Mouse (Mus musculus) CH12.LX (cell line): ENCODE data around the gene Cd3g. TPM values are rescaled to one million over a fixed set of nuclear protein-coding genes. Genes with fewer than 3 reads are reported as not detected.

Experiments
- DNase-seq: peaks from one replicate; pipeline ENCODE4 v3.0.0-alpha.2; 2013; ENCODE audit errors: extremely low read depth
- H3K27ac ChIP-seq: 2 replicates; pipeline ENCODE4 v1.5.1; 2012; ENCODE audit warnings: low read depth, mild to moderate bottlenecking, control low read depth, moderate library complexity; ENCODE audit not compliant: insufficient read depth
- H3K27me3 ChIP-seq: replicated peaks from 2 replicates; pipeline ENCODE3; 2012; ENCODE audit warnings: inconsistent platforms
- H3K36me3 ChIP-seq, 2 experiments: replicated peaks in 1 of 2; 2 replicates each; pipeline versions ENCODE3 to v1.6.1; 2012; ENCODE audit warnings: inconsistent platforms in 1 of 2, low read length in 1 of 2, mild to moderate bottlenecking in 1 of 2, mixed read lengths in 1 of 2, moderate library complexity in 1 of 2; ENCODE audit not compliant: control insufficient read depth in 1 of 2, insufficient read depth in 1 of 2
- H3K4me1 ChIP-seq, 2 experiments: 2 replicates each; pipeline ENCODE4 v1.6.1; 2012; ENCODE audit warnings: inconsistent platforms in 1 of 2, moderate library complexity in 1 of 2; ENCODE audit not compliant: insufficient read depth in 2 of 2, control insufficient read depth in 1 of 2
- H3K4me2 ChIP-seq: 2 replicates; pipeline ENCODE4 v1.6.1; 2012; ENCODE audit warnings: low read depth, mild to moderate bottlenecking, control low read depth; ENCODE audit not compliant: poor library complexity, insufficient read depth, severe bottlenecking
- H3K4me3 ChIP-seq, 3 experiments: fragments of 150-350 bp in 1 of 3; sonication (generic) in 1 of 3; replicated peaks in 1 of 3; 2 replicates each; pipeline versions ENCODE3 to v1.5.1; 2011 to 2012; ENCODE audit warnings: low read depth in 2 of 3, low read length in 2 of 3, mild to moderate bottlenecking in 2 of 3, moderate library complexity in 2 of 3, control low read depth in 1 of 3, improper control_type of control experiment in 1 of 3, inconsistent platforms in 1 of 3, mixed read lengths in 1 of 3; ENCODE audit not compliant: poor library complexity in 1 of 3
- H3K79me2 ChIP-seq: replicated peaks from 2 replicates; pipeline ENCODE4 v1.6.1; 2012; ENCODE audit warnings: mild to moderate bottlenecking, moderate library complexity; ENCODE audit not compliant: control insufficient read depth, poor library complexity, insufficient read depth, severe bottlenecking; ENCODE audit errors: extremely low read depth
- H3K9ac ChIP-seq: 2 replicates; pipeline ENCODE4 v1.6.1; 2012; ENCODE audit warnings: low read depth, mild to moderate bottlenecking, control low read depth, moderate library complexity; ENCODE audit not compliant: insufficient read depth
- H3K9me3 ChIP-seq: replicated peaks from 2 replicates; pipeline ENCODE3; 2012; ENCODE audit warnings: low read length, inconsistent platforms, mixed read lengths
- BHLHE40 ChIP-seq: IDR thresholded peaks from 2 replicates; pipeline ENCODE4 v1.6.1; 2011; ENCODE audit warnings: mild to moderate bottlenecking, low read depth, low read length, improper control_type of control experiment
- CHD1 ChIP-seq: IDR thresholded peaks from 2 replicates; pipeline ENCODE4 v1.6.1; 2012; ENCODE audit warnings: low read depth, low read length, improper control_type of control experiment, inconsistent platforms
- CHD2 ChIP-seq: IDR thresholded peaks from 2 replicates; pipeline ENCODE4 v1.6.1; 2011; ENCODE audit warnings: low read length, improper control_type of control experiment
- E2F4 ChIP-seq: IDR thresholded peaks from 2 replicates; pipeline ENCODE4 v1.6.1; 2011; ENCODE audit warnings: low read depth, low read length, improper control_type of control experiment; ENCODE audit not compliant: insufficient replicate concordance
- EP300 ChIP-seq: IDR thresholded peaks from 2 replicates; pipeline ENCODE4 v1.6.1; 2011; ENCODE audit warnings: low read length, improper control_type of control experiment
- IRF4 ChIP-seq: IDR thresholded peaks from 2 replicates; pipeline ENCODE4 v1.6.1; 2014; ENCODE audit warnings: low read depth, mild to moderate bottlenecking, inconsistent platforms, low read length, improper control_type of control experiment
- JUN ChIP-seq: IDR thresholded peaks from 2 replicates; pipeline ENCODE4 v1.6.1; 2011; ENCODE audit warnings: low read depth, mild to moderate bottlenecking, low read length, improper control_type of control experiment, moderate library complexity; ENCODE audit not compliant: insufficient read depth
- JUND ChIP-seq: conservative IDR thresholded peaks from 2 replicates; pipeline ENCODE4 v1.6.1; 2011; ENCODE audit warnings: low read depth, low read length, improper control_type of control experiment
- KAT2A ChIP-seq: IDR thresholded peaks from 2 replicates; pipeline ENCODE4 v1.6.1; 2012; ENCODE audit warnings: low read length, improper control_type of control experiment, inconsistent platforms; ENCODE audit not compliant: insufficient replicate concordance
- MAFK ChIP-seq: IDR thresholded peaks from 2 replicates; pipeline ENCODE4 v1.6.1; 2011; ENCODE audit warnings: low read length, improper control_type of control experiment; ENCODE audit not compliant: insufficient replicate concordance
- MAX ChIP-seq: IDR thresholded peaks from 2 replicates; pipeline ENCODE4 v1.6.1; 2011; ENCODE audit warnings: low read length, improper control_type of control experiment
- MAZ ChIP-seq: IDR thresholded peaks from 2 replicates; pipeline ENCODE4 v1.6.1; 2012; ENCODE audit warnings: low read depth, mild to moderate bottlenecking, inconsistent platforms, low read length, improper control_type of control experiment, moderate library complexity
- MXI1 ChIP-seq: IDR thresholded peaks from 2 replicates; pipeline ENCODE4 v1.6.1; 2011; ENCODE audit warnings: mild to moderate bottlenecking, low read depth, low read length, improper control_type of control experiment
- NELFE ChIP-seq: IDR thresholded peaks from 2 replicates; pipeline ENCODE4 v1.6.1; 2011; ENCODE audit warnings: low read depth, low read length, improper control_type of control experiment
- POLR2A ChIP-seq: IDR thresholded peaks from 2 replicates; pipeline ENCODE4 v1.6.1; 2011; ENCODE audit warnings: low read depth, mild to moderate bottlenecking, improper control_type of control experiment, low read length
- RAD21 ChIP-seq: IDR thresholded peaks from 2 replicates; pipeline ENCODE4 v1.6.1; 2011; ENCODE audit warnings: low read depth, mild to moderate bottlenecking, low read length, improper control_type of control experiment, moderate library complexity
- RCOR1 ChIP-seq: conservative IDR thresholded peaks from 2 replicates; pipeline ENCODE4 v1.6.1; 2012; ENCODE audit warnings: low read depth, mild to moderate bottlenecking, inconsistent platforms, low read length, improper control_type of control experiment
- SIN3A ChIP-seq: IDR thresholded peaks from 2 replicates; pipeline ENCODE4 v1.6.1; 2012; ENCODE audit warnings: low read length, improper control_type of control experiment, inconsistent platforms
- TBP ChIP-seq: conservative IDR thresholded peaks from 2 replicates; pipeline ENCODE4 v1.6.1; 2011; ENCODE audit warnings: low read depth, low read length, improper control_type of control experiment
- TCF12 ChIP-seq: IDR thresholded peaks from 2 replicates; pipeline ENCODE4 v1.6.1; 2014; ENCODE audit warnings: low read depth, mild to moderate bottlenecking, inconsistent platforms, low read length, improper control_type of control experiment
- USF2 ChIP-seq: conservative IDR thresholded peaks from 2 replicates; pipeline ENCODE4 v1.6.1; 2011; ENCODE audit warnings: low read depth, low read length, improper control_type of control experiment
- ZC3H11A ChIP-seq: IDR thresholded peaks from 2 replicates; pipeline ENCODE4 v1.6.1; 2012; ENCODE audit warnings: low read depth, mild to moderate bottlenecking, inconsistent platforms, low read length, improper control_type of control experiment
- ZNF384 ChIP-seq: IDR thresholded peaks from 2 replicates; pipeline ENCODE4 v1.6.1; 2012; ENCODE audit warnings: low read depth, low read length, improper control_type of control experiment, inconsistent platforms
- dilution Hi-C: fragments of 300-500 bp; cut with MboI; formaldehyde crosslinking; loops from 2 replicates; pipeline ENCODE4 v1.14.3; 2020; ENCODE audit warnings: low sequenced_read_pairs; ENCODE audit not compliant: extremely low pct_unique_long_range_greater_than_20kb, extremely low pct_ligation_motif_present
- in situ Hi-C: fragments of 300-500 bp; cut with MboI; formaldehyde crosslinking; loops from 3 replicates; pipeline ENCODE4 v1.14.3; 2019; ENCODE audit warnings: low sequenced_read_pairs, low pct_ligation_motif_present, low pct_unique_long_range_greater_than_20kb, mixed read lengths
- polyA plus RNA-seq: library from polyadenylated mRNA; unstranded; fragments of >175 nt; gene quantifications from 2 replicates; pipeline ENCODE4 v1.2.1, GENCODE M21; 2012; ENCODE audit warnings: low read depth; ENCODE audit not compliant: insufficient read length
- total RNA-seq, 2 experiments: library from RNA; depleted of rRNA; stranded (reverse); fragments of 300-350 nt in 1 of 2; fragments of >200 nt in 1 of 2; gene quantifications; 2 replicates each; pipeline ENCODE4 v1.2.3; 2012 to 2014

Cd3g gene
- total and polyA plus RNA-seq, 3 experiments, result 1.7 to 12.7 (median 2.9) TPM

DNA sequence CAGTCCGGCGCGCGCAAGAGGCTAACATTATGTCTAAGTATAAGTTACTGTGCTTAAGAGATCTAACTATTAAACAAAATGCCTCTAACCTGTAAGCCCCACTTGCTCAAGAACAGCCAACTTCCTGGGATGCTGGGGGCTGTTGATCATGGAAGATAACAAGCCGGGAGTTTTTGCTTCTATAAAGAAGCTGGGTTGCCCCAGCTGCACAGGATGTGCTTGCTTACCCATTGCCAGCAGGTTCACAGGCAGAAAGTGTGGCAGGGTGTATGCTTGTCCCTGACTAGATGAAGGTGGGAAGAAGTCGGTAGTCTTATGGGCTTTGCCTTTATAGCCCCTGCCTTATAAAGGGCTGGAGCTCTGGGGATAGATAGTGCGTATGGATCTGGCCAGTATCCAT is 16.4 kb upstream of the Cd3g start:
- no peak overlapping the region for H3K4me2 ChIP-seq
- no peak overlapping the region for H3K9ac ChIP-seq
- H3K27ac ChIP-seq, result no peak overlapping the region
- no peak overlapping the region for H3K4me3 ChIP-seq
- H3K4me1 ChIP-seq, result peaks cover 7 to 16% of the 10 kb centered on the region in 2 experiments; a peak in 3 of 4 replicates
- no peaks in the 10 kb centered on the region for H3K27me3 ChIP-seq
- TF ChIP-seq CHD2, result no peak
- TF ChIP-seq RAD21, result no peak
- TF ChIP-seq TBP, result no peak
- TF ChIP-seq MAZ, result no peak
- no peak for TF ChIP-seq NELFE
- no peak for TF ChIP-seq EP300
- TF ChIP-seq CHD1, result no peak
- no peak for TF ChIP-seq USF2
- no peak for TF ChIP-seq MAX
- no peak for TF ChIP-seq RCOR1
- no peak for TF ChIP-seq ZNF384
- TF ChIP-seq E2F4, result no peak
- no peak for TF ChIP-seq MXI1
- no peak for TF ChIP-seq MAFK
- TF ChIP-seq SIN3A, result no peak
- no peak for TF ChIP-seq POLR2A
- TF ChIP-seq, all 38 proteins: peak for 0
- H3K36me3 ChIP-seq, result no peaks in the 10 kb centered on the region
- dilution Hi-C loops (no loop called here), in situ Hi-C loops (no loop called here)
- no peak for DNase-seq
- H3K9me3 ChIP-seq, result no peaks in the 10 kb centered on the region
- H3K79me2 ChIP-seq, result no peaks in the 10 kb centered on the region

DNA sequence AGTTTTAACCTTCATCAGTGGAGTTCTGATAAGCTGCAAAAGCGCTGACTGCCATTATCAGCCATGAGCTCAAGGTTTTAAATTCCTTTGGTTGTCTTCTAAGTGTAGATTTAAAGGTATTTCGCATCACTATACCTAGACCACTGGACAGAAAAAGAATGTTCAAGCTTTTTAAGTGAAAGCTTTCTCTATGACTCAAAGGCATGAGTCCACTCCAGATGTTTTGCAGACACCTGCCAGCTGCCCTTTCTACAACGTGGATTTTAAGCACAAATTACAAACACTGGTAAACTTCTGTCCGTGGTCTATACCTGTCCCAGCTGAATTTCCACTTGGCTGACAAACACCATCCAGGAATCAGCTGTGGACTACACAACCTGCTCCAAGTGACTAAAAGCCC is 14.7 kb upstream of the Cd3g start:
- peak overlapping the region; percentile 38; the same call in 1 of the 2 replicates for H3K4me2 ChIP-seq
- H3K9me3 ChIP-seq, result no peaks in the 10 kb centered on the region
- H3K27ac ChIP-seq, result no peak overlapping the region
- no peak overlapping the region for H3K4me3 ChIP-seq
- no peaks in the 10 kb centered on the region for H3K36me3 ChIP-seq
- H3K27me3 ChIP-seq, result no peaks in the 10 kb centered on the region
- TF ChIP-seq KAT2A, result no peak
- 0 out of 2 replicates have a peak, but pooled peaks have one; percentile 50 for TF ChIP-seq RCOR1
- TF ChIP-seq MXI1, result 0 out of 2 replicates have a peak, but pooled peaks have one; percentile 26
- peak; percentile 50 for TF ChIP-seq BHLHE40
- no peak for TF ChIP-seq ZC3H11A
- TF ChIP-seq EP300, result peak; percentile 51
- TF ChIP-seq TCF12, result peak; percentile 88
- peak; percentile 60; the same call in 1 of the 2 replicates for TF ChIP-seq IRF4
- TF ChIP-seq MAX, result peak; percentile 40; the same call in 1 of the 2 replicates
- peak; percentile 4; the same call in 1 of the 2 replicates for TF ChIP-seq JUN
- TF ChIP-seq USF2, result no peak
- peak; percentile 5; the same call in 1 of the 2 replicates for TF ChIP-seq JUND
- dilution Hi-C loops (no loop called here), in situ Hi-C loops (no loop called here)
- peaks cover 7 to 16% of the 10 kb centered on the region in 2 experiments; a peak in 3 of 4 replicates for H3K4me1 ChIP-seq
- H3K79me2 ChIP-seq, result no peaks in the 10 kb centered on the region
- DNase-seq, result no peak
- peak overlapping the region; percentile 33; the same call in 1 of the 2 replicates for H3K9ac ChIP-seq
